Mouse (Mus musculus): Measurements from ENCODE around the gene Sirt6. TPM values are rescaled to one million over a fixed set of nuclear protein-coding genes. Genes with fewer than 3 reads are reported as not detected.

Gene Sirt6
- polyA plus RNA-seq, 2 experiments from 2014 or later: 24.1 to 26.8 TPM

DNA sequence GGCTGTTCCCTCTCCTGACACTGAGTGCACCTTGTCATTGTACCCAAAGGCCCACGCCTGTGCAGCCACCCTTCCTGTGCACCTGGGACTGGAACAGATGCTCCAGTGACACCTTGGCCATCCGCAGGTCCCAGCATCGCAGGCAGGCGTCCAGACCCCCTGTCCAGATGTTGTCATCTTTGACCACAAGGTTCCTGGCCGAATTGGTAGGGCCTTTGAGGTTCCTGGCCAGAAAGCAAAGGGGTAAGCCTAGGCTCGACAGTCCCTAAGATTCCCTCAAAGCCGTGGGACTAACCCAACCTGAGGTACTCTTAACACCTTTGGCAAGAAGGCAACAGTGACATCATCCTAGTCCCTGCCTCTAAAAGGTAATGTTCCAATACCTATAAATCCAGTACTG, 35.0 kb downstream of the Sirt6 start:
- no peak for ATAC-seq

DNA sequence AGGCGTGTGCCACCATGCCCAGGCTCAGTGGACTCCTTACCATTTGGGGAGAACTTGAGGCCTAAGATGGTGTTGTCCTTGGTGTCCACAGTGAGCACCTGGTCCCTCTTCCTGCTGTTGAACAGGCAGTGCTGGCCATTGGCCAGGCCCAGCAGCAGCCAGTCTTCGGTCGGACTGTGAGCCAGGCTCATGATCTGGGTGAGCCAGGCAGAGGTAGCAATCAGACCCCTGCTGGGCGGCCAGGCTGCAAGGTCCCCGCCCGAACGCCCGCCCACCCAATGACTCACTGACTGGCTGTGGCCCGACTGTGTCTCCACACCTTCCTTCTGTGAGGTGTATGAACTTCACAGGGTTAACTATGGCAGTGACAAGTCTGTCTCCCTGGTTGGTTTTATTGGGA, 35.8 kb downstream of the Sirt6 start:
- ATAC-seq: no peak

DNA sequence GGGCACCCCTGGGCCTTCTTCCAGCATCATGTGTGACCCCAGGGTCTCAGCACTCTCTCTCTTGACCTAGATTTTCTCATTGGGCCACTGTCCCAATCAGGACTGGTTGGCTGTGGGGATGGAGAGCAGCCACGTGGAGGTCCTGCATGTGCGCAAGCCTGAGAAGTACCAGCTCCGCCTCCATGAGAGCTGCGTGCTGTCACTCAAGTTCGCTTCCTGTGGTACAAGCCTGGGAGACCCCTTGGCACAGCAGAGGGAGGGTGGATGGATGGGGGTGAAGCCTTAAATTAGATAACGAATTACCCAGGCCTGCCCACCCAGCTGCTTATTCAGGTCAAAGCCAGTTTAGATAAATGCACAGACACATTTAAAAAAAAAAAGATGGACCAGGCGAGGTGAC, 38.9 kb downstream of the Sirt6 start:
- no peak for ATAC-seq

DNA sequence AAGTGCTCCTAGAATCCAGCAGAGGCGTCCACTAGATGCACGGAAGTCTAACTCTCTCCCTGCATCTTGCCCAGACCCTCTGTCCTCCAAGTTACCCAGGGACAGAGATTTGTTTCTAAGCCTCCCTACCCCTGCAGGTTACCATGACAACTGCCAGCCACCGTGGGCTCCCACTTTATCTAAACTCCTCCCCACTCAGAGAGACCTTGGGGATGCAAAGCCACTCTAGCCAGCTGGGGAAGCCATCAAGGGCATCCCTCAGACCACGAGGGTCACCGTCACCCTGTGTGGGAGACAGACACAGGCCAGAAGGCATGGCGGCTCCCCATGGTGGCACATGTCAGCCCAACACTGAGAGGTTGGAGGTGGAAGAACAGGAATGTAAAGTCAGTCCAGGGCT, 44.2 kb downstream of the Sirt6 start:
- ATAC-seq: no peak

DNA sequence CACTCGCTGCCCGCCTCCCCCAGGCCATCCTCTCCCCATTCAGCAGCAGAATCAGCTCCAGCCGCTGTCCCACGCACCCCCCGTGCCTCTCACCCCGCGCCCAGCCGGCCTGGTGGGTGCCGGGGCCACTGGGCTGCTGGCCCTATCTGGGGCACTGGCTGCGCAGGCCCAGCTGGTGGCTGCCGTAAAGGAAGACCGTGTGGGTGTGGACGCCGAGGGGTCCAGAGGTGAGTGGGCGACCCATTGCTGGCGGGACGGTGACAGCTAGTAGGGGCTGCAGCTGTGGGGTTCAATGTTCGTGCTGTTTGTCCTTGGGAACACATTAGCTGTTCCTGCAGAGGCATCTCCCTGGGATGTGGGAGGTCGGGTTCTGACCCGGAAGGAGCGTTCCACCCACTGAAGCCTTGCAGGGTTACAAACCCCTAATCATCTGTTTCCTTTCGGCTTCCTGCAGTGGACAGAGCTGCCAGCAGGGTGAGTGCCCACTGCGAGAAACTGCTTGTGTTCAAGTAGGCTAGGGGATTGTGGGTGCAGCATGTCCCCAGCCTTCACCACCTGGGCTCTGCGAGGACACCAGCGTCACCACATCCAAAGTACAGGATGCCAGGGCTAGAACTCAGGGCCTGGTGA, 47.0 kb downstream of the Sirt6 start:
- ATAC-seq: peak; percentile 43

DNA sequence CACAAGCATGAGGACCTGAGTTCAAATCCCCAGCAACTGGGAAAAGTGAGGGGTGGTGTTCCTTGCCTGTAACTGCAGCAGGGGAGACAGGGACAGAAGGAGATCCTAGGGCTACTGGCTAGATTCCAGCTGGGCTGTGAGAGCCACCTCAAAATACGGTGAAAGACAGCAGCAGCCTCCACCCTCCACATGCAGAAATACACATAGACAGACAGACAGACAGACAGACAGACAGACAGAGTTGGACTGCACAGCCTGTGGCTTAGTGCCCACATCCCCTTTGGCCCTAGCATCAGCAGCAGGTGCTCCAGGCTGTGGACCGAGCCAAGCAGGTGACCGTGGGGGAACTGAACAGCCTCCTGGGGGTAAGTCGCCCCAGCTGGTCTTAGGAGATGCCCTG, 47.6 kb downstream of the Sirt6 start:
- no peak for ATAC-seq

DNA sequence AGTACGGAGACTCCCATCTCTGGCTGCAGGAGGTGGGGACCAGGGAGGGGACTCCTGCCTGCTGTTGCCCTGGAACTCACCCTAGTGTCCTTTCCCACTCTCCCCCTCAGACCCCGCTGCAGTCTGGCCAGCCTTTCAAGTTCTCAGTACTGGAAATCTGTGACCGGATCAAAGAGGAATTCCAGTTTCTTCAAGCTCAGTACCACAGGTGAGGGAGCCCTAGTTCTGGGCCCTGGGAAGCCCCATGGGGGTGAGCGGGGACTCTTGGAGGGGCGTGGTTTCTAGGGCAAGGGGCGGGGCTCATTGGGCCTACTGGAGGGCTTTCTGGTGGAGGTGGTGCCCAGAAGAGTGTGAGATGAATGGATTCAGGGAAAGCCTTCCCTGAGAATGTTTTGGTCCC, 51.9 kb downstream of the Sirt6 start:
- no peak for ATAC-seq

DNA sequence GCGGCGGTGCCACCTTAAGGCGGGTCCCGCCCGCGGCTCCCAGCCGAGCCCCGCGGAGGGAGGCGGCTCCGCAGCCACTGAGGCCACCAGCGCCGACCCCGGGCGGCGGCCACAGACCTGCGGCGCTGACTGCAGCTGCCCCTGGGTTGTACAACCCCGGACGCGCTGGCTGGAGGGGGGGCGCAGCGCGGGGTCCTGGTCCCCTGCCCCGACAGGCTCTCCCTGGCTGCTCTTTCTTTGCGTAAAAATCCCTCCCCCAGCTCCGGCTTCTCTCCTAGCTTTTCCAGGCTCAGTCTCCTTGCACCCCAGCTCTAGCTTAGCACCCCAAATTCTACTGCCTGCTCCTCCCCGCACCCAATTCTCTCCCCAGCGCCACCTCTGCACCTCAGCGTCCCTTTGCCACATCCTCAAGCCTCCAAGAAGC, 52.4 kb downstream of the Sirt6 start:
- no peak for ATAC-seq

DNA sequence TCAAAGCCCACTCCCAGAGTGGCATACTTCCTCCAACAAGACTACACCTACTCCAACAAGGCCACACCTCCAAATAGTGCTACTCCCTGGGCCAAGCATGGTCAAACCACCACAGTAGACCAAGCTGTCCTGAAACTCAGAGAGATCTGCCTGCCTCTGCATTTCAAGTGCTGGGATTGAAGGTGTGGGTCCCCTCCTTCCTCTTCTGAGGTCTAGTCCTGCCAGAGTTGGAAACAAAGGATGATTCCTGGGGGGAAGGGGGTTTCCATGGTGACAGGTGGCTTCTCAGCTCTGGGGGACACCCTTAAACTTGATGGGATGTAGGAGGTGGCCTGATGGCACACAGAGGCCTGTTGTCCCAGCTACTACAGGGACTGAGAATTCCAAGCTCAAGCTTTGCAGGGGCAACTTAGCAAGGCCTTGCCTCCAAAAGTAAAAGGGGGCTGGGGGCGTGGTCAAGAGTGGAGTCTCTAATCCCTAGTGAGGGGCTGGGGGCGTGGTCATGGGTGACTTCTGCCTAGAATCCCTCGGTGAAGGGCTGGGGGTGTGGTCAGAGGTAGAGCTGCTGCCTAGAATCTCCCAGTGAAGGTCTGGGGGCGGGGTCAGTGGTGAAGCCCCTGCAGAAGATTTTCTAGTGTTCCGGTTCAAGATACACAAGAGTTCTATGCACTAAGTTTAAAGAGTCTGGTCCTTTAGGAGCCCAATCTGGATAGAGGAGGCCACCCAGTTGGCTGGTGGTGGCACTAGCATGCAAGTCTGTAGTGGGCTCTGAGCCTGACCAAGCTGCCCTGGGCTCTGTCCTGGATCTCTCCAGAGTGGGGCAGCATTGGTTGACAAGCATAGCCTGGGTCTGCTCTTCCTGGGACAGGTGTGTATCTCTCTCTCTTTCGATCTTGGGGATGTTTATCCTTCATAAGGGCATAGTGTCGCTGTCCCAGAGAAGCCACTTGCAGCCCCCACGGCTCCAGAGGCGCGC, 53.2 kb downstream of the Sirt6 start, which contains the start of gene Tle2:
Gene Tle2, plus strand, starts transcription at position 481 of the 976 bp plus-strand sequence.
- ATAC-seq: no peak

DNA sequence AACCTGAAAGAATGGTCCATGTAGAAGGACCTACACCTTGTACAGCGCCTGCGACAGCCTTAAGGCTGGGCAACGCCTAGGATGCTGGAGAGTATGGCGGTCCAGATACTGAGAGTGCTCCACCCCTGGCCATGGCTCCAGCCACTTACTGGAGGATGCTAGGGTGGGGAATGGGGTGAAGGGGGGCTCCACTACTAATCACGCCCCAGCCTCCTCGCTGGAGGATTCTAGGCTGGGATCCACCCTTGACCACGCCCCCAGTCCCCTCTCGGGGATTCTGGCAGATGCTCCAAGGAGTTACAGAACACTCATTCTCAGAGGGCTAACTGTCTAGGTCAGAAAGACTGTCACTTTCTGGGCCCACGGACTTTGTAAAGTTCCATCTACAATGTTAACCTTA, 54.6 kb downstream of the Sirt6 start:
- no peak for ATAC-seq

DNA sequence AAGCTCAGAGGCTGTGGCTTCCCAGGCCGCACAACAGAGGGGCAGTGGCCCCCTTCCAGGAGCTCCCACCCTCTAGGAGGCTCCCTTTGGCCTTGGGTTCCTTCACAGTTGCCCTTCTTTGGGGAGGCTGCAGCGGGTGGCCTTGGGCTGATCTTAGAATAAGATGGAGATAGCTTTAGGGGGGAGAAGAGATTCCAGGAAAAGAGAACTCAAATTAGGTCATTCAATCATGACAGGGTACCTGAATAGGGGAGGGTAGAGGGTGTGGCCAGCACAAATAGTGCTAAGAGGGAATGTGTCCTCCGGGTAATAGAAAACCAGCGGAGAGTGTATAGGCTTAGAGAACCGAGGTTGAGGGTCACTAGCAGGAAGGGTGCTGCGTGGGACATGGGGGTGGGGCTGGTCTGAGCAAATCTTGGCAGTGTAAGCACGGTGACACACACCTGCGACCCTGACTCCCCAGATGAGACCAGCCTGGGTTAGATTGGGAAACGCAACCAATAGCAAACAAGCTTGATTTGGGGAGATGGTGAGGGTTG, 55.4 kb downstream of the Sirt6 start:
- no peak for ATAC-seq

Other genes starting within 250 kb of the Sirt6 start
- 10 to 100 TPM; 12.3 to 16.4 TPM for gene Fzr1, start 249.3 kb downstream of the Sirt6 start, polyA plus RNA-seq (2017; shearing (Covaris generic))
- 10 to 100 TPM in 1 of 2 experiments, 1 to 10 TPM in 1; 9.4 to 13.9 TPM for gene Dohh, start 243.4 kb downstream of the Sirt6 start, polyA plus RNA-seq (2017; shearing (Covaris generic))
- 1 to 10 TPM; 2.2 to 3.7 TPM for gene Gm48551, start 243.3 kb downstream of the Sirt6 start, polyA plus RNA-seq (2017; shearing (Covaris generic))
- 1 to 10 TPM in 1 of 2 experiments, under 1 TPM in 1; 0.71 to 2.3 TPM for gene Gm48552, start 238.8 kb downstream of the Sirt6 start, polyA plus RNA-seq (2017; shearing (Covaris generic))
- gene Smim24, start 234.7 kb downstream of the Sirt6 start, polyA plus RNA-seq (2017; shearing (Covaris generic)): 10 to 100 TPM in 1 of 2 experiments, 1 to 10 TPM in 1; 9.0 to 10.8 TPM
- 10 to 100 TPM; 14.2 to 19.2 TPM for gene Nfic, start 172.2 kb downstream of the Sirt6 start, polyA plus RNA-seq (2017; shearing (Covaris generic))
- gene Celf5, start 145.1 kb downstream of the Sirt6 start, polyA plus RNA-seq (2017; shearing (Covaris generic)): 1 to 10 TPM in 1 of 2 experiments, under 1 TPM in 1; 0.53 to 1.1 TPM
- 10 to 100 TPM; 41.9 to 63.2 TPM for gene Ncln, start 131.4 kb downstream of the Sirt6 start, polyA plus RNA-seq (2017; shearing (Covaris generic))
- gene S1pr4, start 127.7 kb downstream of the Sirt6 start, polyA plus RNA-seq (2017; shearing (Covaris generic)): 10 to 100 TPM; 53.2 to 76.8 TPM
- gene Gna15, start 103.6 kb downstream of the Sirt6 start, polyA plus RNA-seq (2017; shearing (Covaris generic)): 10 to 100 TPM; 28.5 to 31.9 TPM
- 10 to 100 TPM; 28.5 to 42.5 TPM for gene Gna11, start 82.6 kb downstream of the Sirt6 start, polyA plus RNA-seq (2017; shearing (Covaris generic))
- 100 to 1,000 TPM; 103 to 139 TPM for gene Aes, start 68.3 kb downstream of the Sirt6 start, polyA plus RNA-seq (2017; shearing (Covaris generic))
- under 1 TPM in 1 of 2 experiments, not detected in 1; 0.78 TPM for gene Tle2, start 53.2 kb downstream of the Sirt6 start, polyA plus RNA-seq (2017; shearing (Covaris generic))
- 1 to 10 TPM in 1 of 2 experiments, not detected in 1; 2.8 TPM for gene Tle6, start 26.7 kb downstream of the Sirt6 start, polyA plus RNA-seq (2017; shearing (Covaris generic))
- 1 to 10 TPM; 3.6 to 3.8 TPM for gene BC025920, start 21.5 kb downstream of the Sirt6 start, polyA plus RNA-seq (2017; shearing (Covaris generic))
- gene Ankrd24, start 743 bp upstream of the Sirt6 start, polyA plus RNA-seq (2017; shearing (Covaris generic)): 1 to 10 TPM; 1.2 to 3.8 TPM
- gene Gm10778, start 21.3 kb upstream of the Sirt6 start, polyA plus RNA-seq (2017; shearing (Covaris generic)): 1 to 10 TPM; 7.1 to 7.5 TPM
- 10 to 100 TPM; 18.0 to 19.1 TPM for gene Zfp433, start 77.0 kb upstream of the Sirt6 start, polyA plus RNA-seq (2017; shearing (Covaris generic))
- gene Gm3055, start 143.4 kb upstream of the Sirt6 start, polyA plus RNA-seq (2017; shearing (Covaris generic)): 1 to 10 TPM; 8.6 to 9.7 TPM
- 1 to 10 TPM; 4.5 to 5.6 TPM for gene Gm4767, start 184.4 kb upstream of the Sirt6 start, polyA plus RNA-seq (2017; shearing (Covaris generic))
- 10 to 100 TPM; 10.5 to 12.7 TPM for gene Gm32687, start 236.1 kb upstream of the Sirt6 start, polyA plus RNA-seq (2017; shearing (Covaris generic))